Mouse (Mus musculus): ENCODE measurements around the gene Imp3. TPM values are rescaled to one million over a fixed set of nuclear protein-coding genes. Genes with fewer than 3 reads are reported as not detected.
"Not testable (repeated sequence)": the region's sequence is repeated elsewhere in the genome, so short reads cannot be mapped to it uniquely, and the experiment has no call there.

Imp3 gene
- polyA plus RNA-seq, 1 experiment from 2014 or later, result 57.6 TPM

DNA sequence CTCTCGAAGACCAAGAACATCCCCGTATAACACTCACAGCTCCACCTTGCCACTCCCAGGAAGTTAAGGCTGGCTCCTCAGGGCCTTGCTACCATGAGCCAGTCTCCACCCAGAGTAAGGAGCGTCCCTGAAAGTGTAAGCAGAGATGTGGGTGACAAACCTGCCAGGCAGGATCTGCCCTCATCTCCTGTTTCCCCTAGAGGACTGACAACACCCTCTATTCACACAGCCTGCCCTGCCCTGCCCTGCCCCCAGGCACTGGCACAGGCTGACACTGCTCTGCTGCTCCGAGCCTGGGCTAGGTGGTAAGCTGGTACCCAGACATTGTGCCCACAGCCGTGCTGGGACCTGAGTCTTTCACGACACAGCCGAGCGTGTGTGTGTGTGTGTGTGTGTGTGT lies 36.1 kb upstream of the Imp3 start:
- Histone ChIP-seq H3K4me2 (ENCODE audit: low read depth, low read length) (no peak overlapping the region), H3K4me1 (ENCODE audit: insufficient read depth) (peaks cover 9% of the 10 kb centered on the region), H3K27ac (ENCODE audit: low read depth) (no peak overlapping the region), H3K9ac (replicated peaks) (no peak overlapping the region), H3K9me3 (ENCODE audit: low read length) (no peaks in the 10 kb centered on the region), H3K4me3 (ENCODE audit: low read depth, low read length) (no peak overlapping the region), H3K36me3 (replicated peaks; ENCODE audit: insufficient read depth, low read length) (no peaks in the 10 kb centered on the region), H3K27me3 (ENCODE audit: insufficient read depth, low read length) (no peaks in the 10 kb centered on the region)
- ATAC-seq (no peak), DNase-seq (no peak)
- 61% methylated on average over 8 of the region's 8 CpGs for WGBS (ENCODE audit: insufficient replicate concordance)
- TF ChIP-seq CTCF (IDR thresholded peaks at IDR 0.05; ENCODE audit: low read depth), result no peak
- no peak for TF ChIP-seq EP300 (IDR thresholded peaks at IDR 0.05; ENCODE audit: low read depth)

DNA sequence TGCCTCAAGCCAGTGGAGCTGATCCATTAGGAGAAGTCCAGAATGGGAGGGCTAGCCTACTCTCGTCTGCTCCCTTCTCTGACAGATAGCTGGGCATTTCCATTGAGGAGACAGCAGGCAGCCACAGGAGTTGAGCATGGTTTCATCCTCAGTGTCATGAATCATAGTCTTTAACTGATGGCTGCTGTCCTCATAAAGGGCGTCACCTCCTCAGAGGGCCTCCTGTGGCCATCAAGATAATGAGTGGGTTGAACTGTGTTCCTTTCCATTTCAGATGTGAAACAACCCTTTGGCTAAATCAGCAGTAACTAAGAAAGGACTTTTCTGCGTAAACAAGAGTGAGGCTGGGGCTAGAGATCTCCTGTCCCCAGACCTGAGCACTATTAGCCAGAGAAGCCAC lies 33.6 kb upstream of the Imp3 start:
- peaks cover 9% of the 10 kb centered on the region for H3K4me1 ChIP-seq (ENCODE audit: insufficient read depth)
- no peak overlapping the region for H3K4me3 ChIP-seq (ENCODE audit: low read depth, low read length)
- no peak overlapping the region for H3K27ac ChIP-seq (ENCODE audit: low read depth)
- H3K9ac ChIP-seq (replicated peaks), result no peak overlapping the region
- DNase-seq (no peak), ATAC-seq (no peak)
- WGBS (ENCODE audit: insufficient replicate concordance), result 60% methylated on average over 3 of the region's 3 CpGs
- no peaks in the 10 kb centered on the region for H3K36me3 ChIP-seq (replicated peaks; ENCODE audit: insufficient read depth, low read length)
- TF ChIP-seq EP300 (IDR thresholded peaks at IDR 0.05; ENCODE audit: low read depth) (no peak), CTCF (IDR thresholded peaks at IDR 0.05; ENCODE audit: low read depth) (no peak)
- H3K4me2 ChIP-seq (ENCODE audit: low read depth, low read length), result no peak overlapping the region
- no peaks in the 10 kb centered on the region for H3K27me3 ChIP-seq (ENCODE audit: insufficient read depth, low read length)
- no peaks in the 10 kb centered on the region for H3K9me3 ChIP-seq (ENCODE audit: low read length)

DNA sequence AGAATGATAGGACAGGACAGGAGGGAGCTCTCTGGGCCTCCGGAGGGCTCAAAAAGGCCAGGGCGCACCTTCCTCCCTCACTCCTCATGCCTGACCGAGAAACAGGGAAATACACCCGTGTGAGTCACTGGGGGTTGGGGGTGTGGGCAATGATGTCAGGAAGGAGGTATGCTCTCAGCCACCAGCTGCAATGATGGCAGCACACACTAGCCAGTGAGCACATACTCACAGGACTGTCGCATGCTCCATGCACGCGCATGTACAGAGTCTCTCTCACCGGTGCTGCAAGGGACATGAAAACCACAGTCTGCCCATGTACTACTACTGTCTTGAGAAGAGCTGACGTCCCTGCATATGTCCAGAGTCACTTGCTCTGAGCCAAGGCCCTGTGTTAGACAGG lies 29.7 kb upstream of the Imp3 start:
- ATAC-seq, result no peak
- Histone ChIP-seq H3K9ac (replicated peaks) (no peak overlapping the region), H3K4me1 (ENCODE audit: insufficient read depth) (peaks cover 6% of the 10 kb centered on the region; the same call in 1 of the 2 replicates), H3K27me3 (ENCODE audit: insufficient read depth, low read length) (no peaks in the 10 kb centered on the region), H3K27ac (ENCODE audit: low read depth) (no peak overlapping the region), H3K4me3 (ENCODE audit: low read depth, low read length) (no peak overlapping the region), H3K36me3 (replicated peaks; ENCODE audit: insufficient read depth, low read length) (no peaks in the 10 kb centered on the region), H3K4me2 (ENCODE audit: low read depth, low read length) (no peak overlapping the region), H3K9me3 (ENCODE audit: low read length) (no peaks in the 10 kb centered on the region)
- WGBS (ENCODE audit: insufficient replicate concordance), result 71% methylated on average over 9 of the region's 9 CpGs
- TF ChIP-seq EP300 (IDR thresholded peaks at IDR 0.05; ENCODE audit: low read depth) (no peak), CTCF (IDR thresholded peaks at IDR 0.05; ENCODE audit: low read depth) (no peak)
- DNase-seq, result no peak

DNA sequence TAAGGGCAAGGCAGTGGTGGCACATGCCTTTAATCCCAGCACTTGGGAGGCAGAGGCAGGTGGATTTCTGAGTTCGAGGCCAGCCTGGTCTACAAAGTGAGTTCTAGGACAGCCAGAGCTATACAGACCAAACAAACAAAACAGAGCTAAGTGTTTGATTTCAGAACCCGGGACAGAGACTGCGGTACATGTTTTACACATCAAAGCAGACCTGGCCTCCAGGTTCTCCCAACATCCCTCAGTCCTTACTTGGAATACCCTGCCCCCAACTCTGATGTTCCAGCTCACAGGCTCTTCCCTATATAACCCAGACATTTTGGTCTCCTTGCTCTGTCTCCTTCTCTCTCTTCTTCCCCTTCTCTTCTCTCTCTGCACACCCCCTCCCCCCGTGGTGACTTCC lies 27.3 kb upstream of the Imp3 start:
- H3K36me3 ChIP-seq (replicated peaks; ENCODE audit: insufficient read depth, low read length); H3K9ac ChIP-seq (replicated peaks); H3K27me3 ChIP-seq (ENCODE audit: insufficient read depth, low read length); H3K4me3 ChIP-seq (ENCODE audit: low read depth, low read length); ATAC-seq; H3K9me3 ChIP-seq (ENCODE audit: low read length); H3K4me1 ChIP-seq (ENCODE audit: insufficient read depth); DNase-seq; H3K4me2 ChIP-seq (ENCODE audit: low read depth, low read length); H3K27ac ChIP-seq (ENCODE audit: low read depth): not testable (repeated sequence)
- WGBS (ENCODE audit: insufficient replicate concordance), result 39% methylated on average over 4 of the region's 4 CpGs

DNA sequence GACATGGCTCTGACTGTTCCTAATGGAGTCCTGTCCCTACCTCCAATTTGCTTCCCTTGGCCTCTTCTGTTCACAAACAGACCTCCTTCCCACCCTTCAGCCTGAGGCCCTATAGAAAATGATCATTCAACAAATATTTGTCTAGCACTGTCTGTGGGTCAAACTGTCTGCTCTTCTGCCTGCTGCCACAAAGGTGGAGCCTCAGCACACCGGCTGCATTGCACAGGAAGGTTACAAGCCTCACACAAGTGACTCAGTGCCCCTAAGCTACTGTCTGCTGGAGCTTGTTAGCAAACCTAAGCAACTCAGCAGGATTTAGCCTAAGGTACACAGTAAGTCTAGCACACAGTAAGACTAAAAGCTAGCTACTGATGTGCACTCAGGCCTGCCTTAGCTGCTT lies 26.3 kb upstream of the Imp3 start:
- DNase-seq (no peak), ATAC-seq (peak; percentile 67)
- Histone ChIP-seq H3K9ac (replicated peaks) (no peak overlapping the region), H3K27me3 (ENCODE audit: insufficient read depth, low read length) (no peaks in the 10 kb centered on the region), H3K4me2 (ENCODE audit: low read depth, low read length) (no peak overlapping the region), H3K4me1 (ENCODE audit: insufficient read depth) (peaks cover 6% of the 10 kb centered on the region), H3K36me3 (replicated peaks; ENCODE audit: insufficient read depth, low read length) (peaks cover 5% of the 10 kb centered on the region), H3K4me3 (ENCODE audit: low read depth, low read length) (no peak overlapping the region), H3K9me3 (ENCODE audit: low read length) (no peaks in the 10 kb centered on the region), H3K27ac (ENCODE audit: low read depth) (no peak overlapping the region)
- 16% methylated on average over 1 of the region's 1 CpGs for WGBS (ENCODE audit: insufficient replicate concordance)
- TF ChIP-seq EP300 (IDR thresholded peaks at IDR 0.05; ENCODE audit: low read depth) (no peak), CTCF (IDR thresholded peaks at IDR 0.05; ENCODE audit: low read depth) (no peak)

DNA sequence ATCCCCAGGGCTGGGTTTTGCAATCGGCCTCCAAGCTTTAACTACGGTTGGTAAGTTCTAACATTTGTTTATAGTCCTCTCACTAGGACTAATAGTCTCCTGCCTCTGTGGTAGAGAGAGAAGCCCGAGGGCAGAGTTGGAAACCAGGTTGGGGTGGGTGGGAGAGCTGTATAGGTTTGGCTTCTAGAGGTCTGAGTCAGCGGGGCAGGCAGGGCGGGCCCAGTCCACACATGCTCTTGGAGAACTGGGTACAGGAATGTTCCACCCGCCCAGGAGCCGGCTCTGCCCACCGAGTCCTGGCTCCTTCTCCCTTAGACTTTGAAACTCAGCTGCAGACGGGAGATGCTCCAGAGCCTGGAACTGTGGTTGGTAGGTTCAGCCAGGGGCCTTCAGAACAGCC lies 23.3 kb upstream of the Imp3 start:
- no peak for TF ChIP-seq CTCF (IDR thresholded peaks at IDR 0.05; ENCODE audit: low read depth)
- TF ChIP-seq EP300 (IDR thresholded peaks at IDR 0.05; ENCODE audit: low read depth), result no peak
- H3K36me3 ChIP-seq (replicated peaks; ENCODE audit: insufficient read depth, low read length), result peaks cover 9% of the 10 kb centered on the region
- H3K9ac ChIP-seq (replicated peaks), result no peak overlapping the region
- H3K4me1 ChIP-seq (ENCODE audit: insufficient read depth), result peaks cover 6% of the 10 kb centered on the region
- ATAC-seq (no peak), DNase-seq (no peak)
- no peak overlapping the region for H3K27ac ChIP-seq (ENCODE audit: low read depth)
- no peak overlapping the region for H3K4me2 ChIP-seq (ENCODE audit: low read depth, low read length)
- H3K4me3 ChIP-seq (ENCODE audit: low read depth, low read length), result no peak overlapping the region
- H3K27me3 ChIP-seq (ENCODE audit: insufficient read depth, low read length), result no peaks in the 10 kb centered on the region
- WGBS (ENCODE audit: insufficient replicate concordance), result 82% methylated on average over 9 of the region's 9 CpGs
- H3K9me3 ChIP-seq (ENCODE audit: low read length), result no peaks in the 10 kb centered on the region

DNA sequence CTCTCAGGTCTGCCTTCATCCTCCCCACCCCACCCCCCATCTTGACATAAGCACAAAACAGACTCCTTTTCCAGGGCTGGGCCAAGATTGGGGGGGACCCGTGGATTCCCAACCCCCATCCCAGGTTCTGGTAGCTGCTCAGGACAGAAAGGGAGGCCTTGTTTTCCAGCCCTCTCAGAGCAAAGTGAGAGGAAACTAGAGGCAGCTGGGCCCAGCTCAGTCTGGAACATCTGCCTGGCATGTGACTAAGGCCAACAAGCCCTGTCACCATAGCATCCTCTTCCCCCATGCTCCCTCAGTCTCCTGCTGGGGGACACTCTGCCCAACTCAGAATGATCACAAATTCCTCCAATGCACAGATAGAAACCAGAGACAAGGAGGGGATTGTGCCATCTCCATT lies 22.2 kb upstream of the Imp3 start:
- TF ChIP-seq CTCF (IDR thresholded peaks at IDR 0.05; ENCODE audit: low read depth) (no peak), EP300 (IDR thresholded peaks at IDR 0.05; ENCODE audit: low read depth) (no peak)
- no peaks in the 10 kb centered on the region for H3K9me3 ChIP-seq (ENCODE audit: low read length)
- H3K9ac ChIP-seq (replicated peaks), result no peak overlapping the region
- WGBS (ENCODE audit: insufficient replicate concordance), result 88% methylated on average over 1 of the region's 1 CpGs
- no peak overlapping the region for H3K27ac ChIP-seq (ENCODE audit: low read depth)
- DNase-seq (no peak), ATAC-seq (no peak)
- H3K4me1 ChIP-seq (ENCODE audit: insufficient read depth), result no peaks in the 10 kb centered on the region; the same call in 1 of the 2 replicates
- H3K4me3 ChIP-seq (ENCODE audit: low read depth, low read length), result no peak overlapping the region
- H3K27me3 ChIP-seq (ENCODE audit: insufficient read depth, low read length), result no peaks in the 10 kb centered on the region
- H3K36me3 ChIP-seq (replicated peaks; ENCODE audit: insufficient read depth, low read length), result peaks cover 9% of the 10 kb centered on the region
- no peak overlapping the region for H3K4me2 ChIP-seq (ENCODE audit: low read depth, low read length)

Measured in liver, postnatal 0 days (tissue).